Mouse (Mus musculus) CH12.LX (cell line): ENCODE measurements at regions not wholly inside any gene's neighbourhood (a gene's known extent, or its start where the extent isn't known, plus 50 kb on each side); places are given as distances from the start of the nearest gene placed in this dataset.

Experiments
- DNase-seq: peaks from one replicate; pipeline ENCODE4 v3.0.0-alpha.2; 2013; ENCODE audit errors: extremely low read depth
- H3K27ac ChIP-seq: 2 replicates; pipeline ENCODE4 v1.5.1; 2012; ENCODE audit warnings: low read depth, mild to moderate bottlenecking, control low read depth, moderate library complexity; ENCODE audit not compliant: insufficient read depth
- H3K27me3 ChIP-seq: replicated peaks from 2 replicates; pipeline ENCODE3; 2012; ENCODE audit warnings: inconsistent platforms
- H3K36me3 ChIP-seq, 2 experiments: replicated peaks in 1 of 2; 2 replicates each; pipeline versions ENCODE3 to v1.6.1; 2012; ENCODE audit warnings: inconsistent platforms in 1 of 2, low read length in 1 of 2, mild to moderate bottlenecking in 1 of 2, mixed read lengths in 1 of 2, moderate library complexity in 1 of 2; ENCODE audit not compliant: control insufficient read depth in 1 of 2, insufficient read depth in 1 of 2
- H3K4me1 ChIP-seq, 2 experiments: 2 replicates each; pipeline ENCODE4 v1.6.1; 2012; ENCODE audit warnings: inconsistent platforms in 1 of 2, moderate library complexity in 1 of 2; ENCODE audit not compliant: insufficient read depth in 2 of 2, control insufficient read depth in 1 of 2
- H3K4me2 ChIP-seq: 2 replicates; pipeline ENCODE4 v1.6.1; 2012; ENCODE audit warnings: low read depth, mild to moderate bottlenecking, control low read depth; ENCODE audit not compliant: poor library complexity, insufficient read depth, severe bottlenecking
- H3K4me3 ChIP-seq, 3 experiments: fragments of 150-350 bp in 1 of 3; sonication (generic) in 1 of 3; replicated peaks in 1 of 3; 2 replicates each; pipeline versions ENCODE3 to v1.5.1; 2011 to 2012; ENCODE audit warnings: low read depth in 2 of 3, low read length in 2 of 3, mild to moderate bottlenecking in 2 of 3, moderate library complexity in 2 of 3, control low read depth in 1 of 3, improper control_type of control experiment in 1 of 3, inconsistent platforms in 1 of 3, mixed read lengths in 1 of 3; ENCODE audit not compliant: poor library complexity in 1 of 3
- H3K79me2 ChIP-seq: replicated peaks from 2 replicates; pipeline ENCODE4 v1.6.1; 2012; ENCODE audit warnings: mild to moderate bottlenecking, moderate library complexity; ENCODE audit not compliant: control insufficient read depth, poor library complexity, insufficient read depth, severe bottlenecking; ENCODE audit errors: extremely low read depth
- H3K9ac ChIP-seq: 2 replicates; pipeline ENCODE4 v1.6.1; 2012; ENCODE audit warnings: low read depth, mild to moderate bottlenecking, control low read depth, moderate library complexity; ENCODE audit not compliant: insufficient read depth
- H3K9me3 ChIP-seq: replicated peaks from 2 replicates; pipeline ENCODE3; 2012; ENCODE audit warnings: low read length, inconsistent platforms, mixed read lengths
- BHLHE40 ChIP-seq: IDR thresholded peaks from 2 replicates; pipeline ENCODE4 v1.6.1; 2011; ENCODE audit warnings: mild to moderate bottlenecking, low read depth, low read length, improper control_type of control experiment
- CHD1 ChIP-seq: IDR thresholded peaks from 2 replicates; pipeline ENCODE4 v1.6.1; 2012; ENCODE audit warnings: low read depth, low read length, improper control_type of control experiment, inconsistent platforms
- CHD2 ChIP-seq: IDR thresholded peaks from 2 replicates; pipeline ENCODE4 v1.6.1; 2011; ENCODE audit warnings: low read length, improper control_type of control experiment
- E2F4 ChIP-seq: IDR thresholded peaks from 2 replicates; pipeline ENCODE4 v1.6.1; 2011; ENCODE audit warnings: low read depth, low read length, improper control_type of control experiment; ENCODE audit not compliant: insufficient replicate concordance
- ELF1 ChIP-seq: IDR thresholded peaks from 2 replicates; pipeline ENCODE4 v1.6.1; 2014; ENCODE audit warnings: low read depth, mild to moderate bottlenecking, inconsistent platforms, low read length, improper control_type of control experiment
- ETS1 ChIP-seq: conservative IDR thresholded peaks from 2 replicates; pipeline ENCODE4 v1.6.1; 2012; ENCODE audit warnings: low read depth, mild to moderate bottlenecking, inconsistent platforms, low read length, improper control_type of control experiment, moderate library complexity
- JUN ChIP-seq: IDR thresholded peaks from 2 replicates; pipeline ENCODE4 v1.6.1; 2011; ENCODE audit warnings: low read depth, mild to moderate bottlenecking, low read length, improper control_type of control experiment, moderate library complexity; ENCODE audit not compliant: insufficient read depth
- KAT2A ChIP-seq: IDR thresholded peaks from 2 replicates; pipeline ENCODE4 v1.6.1; 2012; ENCODE audit warnings: low read length, improper control_type of control experiment, inconsistent platforms; ENCODE audit not compliant: insufficient replicate concordance
- MAFK ChIP-seq: IDR thresholded peaks from 2 replicates; pipeline ENCODE4 v1.6.1; 2011; ENCODE audit warnings: low read length, improper control_type of control experiment; ENCODE audit not compliant: insufficient replicate concordance
- MAX ChIP-seq: IDR thresholded peaks from 2 replicates; pipeline ENCODE4 v1.6.1; 2011; ENCODE audit warnings: low read length, improper control_type of control experiment
- MXI1 ChIP-seq: IDR thresholded peaks from 2 replicates; pipeline ENCODE4 v1.6.1; 2011; ENCODE audit warnings: mild to moderate bottlenecking, low read depth, low read length, improper control_type of control experiment
- MYC ChIP-seq: IDR thresholded peaks from 2 replicates; pipeline ENCODE4 v1.6.1; 2011; ENCODE audit warnings: low read depth, mild to moderate bottlenecking, improper control_type of control experiment, low read length
- NELFE ChIP-seq: IDR thresholded peaks from 2 replicates; pipeline ENCODE4 v1.6.1; 2011; ENCODE audit warnings: low read depth, low read length, improper control_type of control experiment
- NRF1 ChIP-seq: IDR thresholded peaks from 2 replicates; pipeline ENCODE4 v1.6.1; 2014; ENCODE audit warnings: low read depth, mild to moderate bottlenecking, inconsistent platforms, low read length, improper control_type of control experiment, moderate library complexity
- PAX5 ChIP-seq: IDR thresholded peaks from 2 replicates; pipeline ENCODE4 v1.6.1; 2012; ENCODE audit warnings: low read length, inconsistent platforms, mixed read lengths
- POLR2A ChIP-seq: IDR thresholded peaks from 2 replicates; pipeline ENCODE4 v1.6.1; 2011; ENCODE audit warnings: low read depth, mild to moderate bottlenecking, improper control_type of control experiment, low read length
- POLR2AphosphoS2 ChIP-seq: IDR thresholded peaks from 2 replicates; pipeline ENCODE4 v1.6.1; 2011; ENCODE audit warnings: low read depth, low read length, improper control_type of control experiment
- RCOR1 ChIP-seq: conservative IDR thresholded peaks from 2 replicates; pipeline ENCODE4 v1.6.1; 2012; ENCODE audit warnings: low read depth, mild to moderate bottlenecking, inconsistent platforms, low read length, improper control_type of control experiment
- SMC3 ChIP-seq: IDR thresholded peaks from 2 replicates; pipeline ENCODE4 v1.6.1; 2011; ENCODE audit warnings: low read depth, low read length, improper control_type of control experiment
- TBP ChIP-seq: conservative IDR thresholded peaks from 2 replicates; pipeline ENCODE4 v1.6.1; 2011; ENCODE audit warnings: low read depth, low read length, improper control_type of control experiment
- TCF12 ChIP-seq: IDR thresholded peaks from 2 replicates; pipeline ENCODE4 v1.6.1; 2014; ENCODE audit warnings: low read depth, mild to moderate bottlenecking, inconsistent platforms, low read length, improper control_type of control experiment
- USF1 ChIP-seq: IDR thresholded peaks from 2 replicates; pipeline ENCODE4 v1.6.1; 2014; ENCODE audit warnings: low read depth, mild to moderate bottlenecking, inconsistent platforms, low read length, improper control_type of control experiment
- USF2 ChIP-seq: conservative IDR thresholded peaks from 2 replicates; pipeline ENCODE4 v1.6.1; 2011; ENCODE audit warnings: low read depth, low read length, improper control_type of control experiment
- ZC3H11A ChIP-seq: IDR thresholded peaks from 2 replicates; pipeline ENCODE4 v1.6.1; 2012; ENCODE audit warnings: low read depth, mild to moderate bottlenecking, inconsistent platforms, low read length, improper control_type of control experiment
- ZKSCAN1 ChIP-seq: IDR thresholded peaks from 2 replicates; pipeline ENCODE4 v1.6.1; 2012; ENCODE audit warnings: low read depth, inconsistent platforms, low read length, improper control_type of control experiment, borderline replicate concordance
- ZMIZ1 ChIP-seq: IDR thresholded peaks from 2 replicates; pipeline ENCODE4 v1.6.1; 2012; ENCODE audit warnings: low read depth, mild to moderate bottlenecking, inconsistent platforms, low read length, improper control_type of control experiment
- ZNF384 ChIP-seq: IDR thresholded peaks from 2 replicates; pipeline ENCODE4 v1.6.1; 2012; ENCODE audit warnings: low read depth, low read length, improper control_type of control experiment, inconsistent platforms
- dilution Hi-C: fragments of 300-500 bp; cut with MboI; formaldehyde crosslinking; loops from 2 replicates; pipeline ENCODE4 v1.14.3; 2020; ENCODE audit warnings: low sequenced_read_pairs; ENCODE audit not compliant: extremely low pct_unique_long_range_greater_than_20kb, extremely low pct_ligation_motif_present
- in situ Hi-C: fragments of 300-500 bp; cut with MboI; formaldehyde crosslinking; loops from 3 replicates; pipeline ENCODE4 v1.14.3; 2019; ENCODE audit warnings: low sequenced_read_pairs, low pct_ligation_motif_present, low pct_unique_long_range_greater_than_20kb, mixed read lengths

DNA sequence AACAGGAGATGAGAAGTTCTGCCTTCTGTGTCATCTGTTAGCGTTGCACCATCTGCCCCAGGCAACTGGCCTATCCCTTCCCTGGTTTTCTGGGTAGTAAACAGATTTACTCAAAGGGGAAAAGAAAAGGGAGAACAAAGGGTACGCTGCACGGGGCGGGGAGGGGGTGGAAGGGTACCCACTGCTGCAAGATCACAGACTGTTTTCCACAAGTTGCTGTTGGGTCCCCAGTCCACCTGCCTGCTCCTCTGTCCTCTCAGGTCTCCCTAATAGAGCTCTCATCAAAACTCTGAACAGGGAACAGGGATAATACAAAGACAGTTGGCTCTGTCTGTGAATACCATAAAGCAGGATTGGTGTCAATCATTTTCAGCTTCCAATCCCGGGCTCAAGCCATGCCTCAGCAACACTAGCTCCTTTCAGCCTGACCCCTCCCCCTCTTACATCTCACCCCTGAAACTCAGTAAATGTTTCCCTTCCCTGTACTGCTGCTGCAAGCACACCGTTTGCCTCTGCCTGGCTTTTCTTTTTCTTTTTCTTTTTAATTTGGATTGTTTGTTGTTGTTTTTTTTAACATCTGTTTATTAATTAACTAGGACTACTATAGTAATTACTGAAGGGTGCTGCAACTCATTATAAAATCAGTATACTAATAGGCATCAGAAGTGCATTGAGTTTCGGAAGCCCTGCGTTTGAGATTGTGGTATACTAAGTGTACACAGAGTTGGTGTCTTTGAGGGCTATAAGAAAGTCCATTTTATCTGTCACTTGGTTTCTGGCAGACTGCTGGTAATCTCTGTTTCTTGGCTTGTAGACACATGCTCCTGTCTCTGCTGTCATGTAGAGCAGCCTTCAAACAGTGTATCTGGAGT, 244.0 kb upstream of the Cited2 start:
- no peak overlapping the region for H3K4me2 ChIP-seq
- no peaks in the 10 kb centered on the region for H3K36me3 ChIP-seq
- no peak overlapping the region for H3K27ac ChIP-seq
- peaks cover 2 to 7% of the 10 kb centered on the region in 2 experiments; a peak in 2 of 4 replicates for H3K4me1 ChIP-seq
- no peaks in the 10 kb centered on the region for H3K79me2 ChIP-seq
- dilution Hi-C loops, result no loop called here
- no peak overlapping the region for H3K9ac ChIP-seq
- H3K9me3 ChIP-seq, result no peaks in the 10 kb centered on the region
- no peaks in the 10 kb centered on the region for H3K27me3 ChIP-seq
- TF ChIP-seq KAT2A (no peak), ZNF384 (no peak), TBP (no peak), MAFK (no peak), TCF12 (no peak), ZMIZ1 (no peak), POLR2A (no peak), USF2 (no peak), CHD1 (no peak), NELFE (no peak), CHD2 (no peak), USF1 (no peak), E2F4 (no peak), NRF1 (no peak), RCOR1 (no peak), POLR2AphosphoS2 (no peak), MYC (no peak), SMC3 (no peak), MXI1 (no peak)
- in situ Hi-C loops, result no loop called here
- no peak for DNase-seq
- no peak overlapping the region for H3K4me3 ChIP-seq

DNA sequence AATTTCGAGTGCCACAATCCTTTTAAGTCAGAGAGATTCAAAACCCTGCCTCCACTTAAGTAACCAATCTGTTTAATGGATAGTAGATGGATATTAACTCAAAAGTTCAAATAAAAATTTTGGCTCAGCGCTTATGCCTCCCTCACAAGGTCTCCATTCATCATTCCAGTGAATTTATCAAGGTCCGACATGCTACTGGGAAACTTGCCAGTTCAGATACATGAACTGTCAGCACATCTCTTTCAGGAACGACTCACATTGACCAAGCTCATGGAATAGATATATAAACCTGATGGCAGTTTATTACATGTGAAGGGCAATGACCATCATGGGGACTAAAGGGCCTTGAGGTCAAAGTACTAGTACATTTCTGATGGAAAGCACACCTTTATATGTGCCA, 240.3 kb upstream of the Cited2 start:
- Histone ChIP-seq H3K4me1 (peaks cover 5 to 28% of the 10 kb centered on the region in 2 experiments), H3K79me2 (no peaks in the 10 kb centered on the region), H3K4me3 (no peak overlapping the region), H3K27ac (no peak overlapping the region), H3K27me3 (no peaks in the 10 kb centered on the region), H3K36me3 (no peaks in the 10 kb centered on the region), H3K9me3 (no peaks in the 10 kb centered on the region), H3K4me2 (no peak overlapping the region), H3K9ac (no peak overlapping the region)
- in situ Hi-C loops, result no loop called here
- dilution Hi-C loops, result no loop called here
- no peak for DNase-seq
- TF ChIP-seq SMC3 (no peak), BHLHE40 (no peak), ELF1 (no peak), ETS1 (no peak), MYC (no peak), ZNF384 (no peak), ZC3H11A (no peak), MAX (no peak), MAFK (no peak), KAT2A (no peak), POLR2A (no peak), POLR2AphosphoS2 (no peak), ZMIZ1 (no peak), ZKSCAN1 (no peak), JUN (no peak), CHD1 (no peak), PAX5 (no peak)
